Mouse (Mus musculus) urinary bladder, postnatal 10 days (tissue): ENCODE data around the gene Rhbdf1.
"Not testable (repeated sequence)": the region's sequence is repeated elsewhere in the genome, so short reads cannot be mapped to it uniquely, and the experiment has no call there.

Experiments used
- DNase-seq: peaks from one replicate; pipeline ENCODE4 v3.0.0; 2022; ENCODE audit warnings: low spot score

The Rhbdf1 gene

DNA sequence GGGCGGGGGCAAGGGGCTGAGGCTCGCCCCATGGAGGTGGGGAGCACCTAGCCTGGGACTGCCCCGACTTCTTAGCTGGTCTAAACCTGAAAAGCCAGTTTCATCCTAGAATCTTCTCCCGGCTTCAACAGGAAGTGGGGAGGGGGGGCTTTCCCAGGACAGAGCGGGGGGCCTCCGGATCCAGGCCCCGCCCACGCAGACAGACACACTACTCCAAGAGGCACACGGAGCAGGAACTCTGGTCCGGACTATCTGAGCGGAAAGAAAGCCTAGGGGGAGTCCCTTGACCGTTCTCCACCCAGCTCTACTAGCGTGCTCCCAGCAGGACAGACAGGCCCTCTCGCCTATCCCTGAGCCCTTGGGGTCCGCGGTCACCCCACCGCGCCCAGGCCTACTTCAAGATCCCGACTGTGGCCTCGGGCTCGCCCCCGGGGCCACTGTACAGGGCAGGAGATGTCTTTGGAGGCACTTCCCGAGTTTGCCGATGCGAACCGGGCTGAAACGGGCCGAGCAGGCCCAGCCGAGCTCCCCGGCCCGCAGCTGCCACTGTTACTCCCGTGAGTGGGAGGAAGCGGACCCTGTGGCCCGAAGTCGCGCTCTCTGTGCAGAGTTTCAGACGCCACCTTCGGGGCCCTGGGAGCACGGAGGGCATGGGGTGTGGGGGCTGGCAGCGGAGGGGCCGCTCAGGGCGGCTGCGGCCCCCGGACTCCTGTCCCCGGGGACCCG, 712 bp downstream of the Rhbdf1 start:
- DNase-seq, result no peak

DNA sequence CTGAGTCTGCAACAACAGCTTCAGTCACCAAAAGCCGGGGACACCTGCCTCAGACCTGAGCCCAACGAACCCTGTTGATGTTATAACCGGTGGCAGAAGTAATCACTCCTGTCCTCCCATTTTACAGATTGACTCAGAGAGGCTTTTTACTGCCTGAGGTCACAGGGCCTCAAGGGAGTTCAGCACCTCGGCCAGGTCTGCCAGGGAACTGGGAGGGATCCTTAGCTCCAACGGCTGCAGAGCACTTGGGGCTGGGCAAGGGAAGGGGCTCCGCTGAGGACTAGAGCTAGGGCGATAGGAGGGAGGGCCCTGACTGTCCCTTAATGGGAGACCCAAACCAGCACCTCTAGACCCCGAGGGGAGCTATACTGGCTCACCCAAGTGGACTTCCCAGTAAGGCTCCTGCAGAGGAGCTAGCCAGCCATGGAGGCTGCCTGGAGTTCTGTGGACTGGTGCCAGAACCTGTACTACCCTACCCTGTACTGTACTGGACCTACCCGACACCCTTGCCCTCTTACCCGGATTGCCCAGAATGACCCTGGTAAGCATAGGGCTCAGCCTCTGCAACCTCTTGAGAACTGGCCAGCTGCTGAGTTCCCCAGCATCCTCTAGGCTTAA, 1.4 kb downstream of the Rhbdf1 start:
- DNase-seq, result no peak

DNA sequence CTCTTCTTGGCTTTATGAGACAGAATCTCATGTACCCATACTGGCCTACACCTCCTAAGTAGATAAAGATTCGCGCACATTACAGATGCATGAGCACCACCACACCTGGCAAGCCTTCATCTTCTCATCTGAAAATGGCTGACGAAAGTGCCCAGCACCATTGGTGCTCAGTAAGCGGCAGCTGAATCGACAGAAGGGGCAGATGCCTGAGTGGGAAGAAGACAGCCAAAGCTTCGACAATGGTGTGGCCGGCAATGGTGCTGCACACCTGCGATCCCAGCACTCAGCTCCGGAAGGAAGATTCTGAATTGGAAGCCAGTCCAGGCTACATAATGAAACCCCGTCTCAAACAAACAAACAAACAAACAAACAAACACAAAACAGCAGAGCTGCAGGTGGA, 2.8 kb downstream of the Rhbdf1 start:
- no peak for DNase-seq

DNA sequence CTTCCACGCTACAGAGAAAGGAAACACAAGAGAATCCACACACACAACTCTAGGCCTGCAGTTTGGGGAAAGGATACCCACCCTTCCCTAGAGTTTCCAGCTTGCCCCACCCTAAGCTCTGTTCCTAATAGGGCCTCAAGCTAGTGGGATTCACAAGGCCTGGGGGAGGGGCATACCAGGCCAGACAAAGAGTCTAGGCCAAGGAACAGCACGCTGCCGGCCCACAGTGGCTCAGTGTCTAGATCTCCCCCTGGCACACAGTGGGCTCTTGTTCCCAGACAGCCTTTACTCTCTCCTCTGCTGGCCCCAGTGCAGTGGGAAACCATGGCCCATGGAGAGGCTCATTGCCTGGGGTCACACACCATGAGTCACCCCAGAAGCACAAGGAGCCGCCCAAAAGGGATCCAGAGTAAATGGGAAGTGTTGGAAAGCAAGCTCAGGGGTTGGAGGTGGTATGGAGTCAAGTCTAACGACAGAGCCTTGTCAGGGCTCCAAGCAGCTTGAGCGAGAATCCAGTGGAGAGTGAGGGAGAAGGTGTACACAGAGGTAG, 3.5 kb downstream of the Rhbdf1 start:
- DNase-seq, result no peak

DNA sequence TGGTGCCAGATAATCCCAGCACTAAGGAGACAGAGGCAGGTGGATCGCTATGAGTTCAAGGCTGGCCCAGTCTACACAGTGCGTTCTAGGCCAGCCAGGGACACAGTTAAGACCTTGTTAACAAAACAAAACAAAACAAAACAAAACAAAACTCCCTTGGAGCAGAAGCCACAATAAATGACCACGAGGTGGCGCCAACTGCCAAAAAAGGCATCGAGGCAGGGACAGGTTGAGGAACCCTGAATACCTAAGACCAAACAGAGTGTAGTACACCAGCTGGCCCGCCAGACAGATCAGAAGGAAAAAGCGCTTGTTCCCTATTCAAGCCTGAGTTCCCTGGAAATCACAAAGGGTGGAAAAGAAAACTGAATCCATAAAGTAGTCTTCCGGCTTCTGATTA, 5.2 kb downstream of the Rhbdf1 start:
- DNase-seq, result no peak

DNA sequence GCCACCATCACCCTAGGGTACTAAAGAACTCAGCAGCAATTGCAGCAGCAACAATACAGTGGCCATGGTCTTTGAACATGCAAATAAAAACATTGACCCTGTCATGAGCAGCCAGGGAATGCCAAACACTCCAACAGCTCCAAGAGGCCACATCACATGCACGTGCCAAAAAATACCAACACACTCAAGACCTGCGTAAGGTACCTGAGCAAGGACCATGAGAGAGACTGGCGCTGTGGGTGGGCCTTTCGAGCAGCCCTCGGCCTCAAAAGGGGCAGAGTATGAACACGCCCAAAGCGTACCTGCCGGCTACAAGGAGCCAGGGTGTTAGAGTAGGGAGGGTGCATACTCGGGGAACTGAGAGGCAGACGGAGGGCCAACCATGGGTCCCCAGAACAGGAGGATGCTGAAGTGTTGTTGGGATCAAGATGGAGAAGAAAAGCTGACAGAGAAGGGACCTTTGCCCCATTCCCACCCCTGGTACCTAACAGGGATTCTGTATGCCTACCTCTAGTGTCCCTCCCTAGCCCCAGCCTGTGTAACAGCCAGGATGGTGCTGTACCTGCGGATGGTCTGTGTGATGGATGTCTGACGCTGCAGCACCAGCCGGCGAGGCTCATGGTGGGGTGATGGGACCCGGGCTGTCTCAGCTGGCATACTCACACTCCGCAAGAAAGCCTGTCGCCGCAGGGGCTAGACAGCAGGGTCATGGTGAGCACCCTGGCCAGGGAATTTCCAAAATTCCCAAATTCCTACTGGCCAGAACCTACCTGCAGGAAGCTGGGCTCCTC, 6.5 kb downstream of the Rhbdf1 start:
- no peak for DNase-seq

DNA sequence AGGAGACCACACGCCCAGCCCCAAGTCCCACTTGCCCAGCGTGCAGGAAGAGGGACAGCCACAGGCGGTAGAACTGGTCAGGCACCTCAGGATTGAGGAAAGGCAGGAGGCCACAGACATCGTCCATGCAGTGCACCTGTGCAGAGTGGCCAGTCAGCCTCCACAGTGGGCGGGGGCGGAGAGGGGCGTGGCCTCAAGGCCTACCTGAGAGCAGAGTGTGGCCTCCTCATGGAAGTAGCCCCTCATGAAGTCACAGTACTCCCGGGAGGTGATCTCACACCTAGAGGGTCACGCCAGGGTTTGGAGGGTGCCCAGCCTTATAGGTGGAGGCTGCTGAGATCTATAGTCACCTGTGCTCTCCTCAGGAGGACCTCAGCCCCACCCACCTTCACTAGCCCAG, 11.5 kb downstream of the Rhbdf1 start:
- DNase-seq, result no peak

DNA sequence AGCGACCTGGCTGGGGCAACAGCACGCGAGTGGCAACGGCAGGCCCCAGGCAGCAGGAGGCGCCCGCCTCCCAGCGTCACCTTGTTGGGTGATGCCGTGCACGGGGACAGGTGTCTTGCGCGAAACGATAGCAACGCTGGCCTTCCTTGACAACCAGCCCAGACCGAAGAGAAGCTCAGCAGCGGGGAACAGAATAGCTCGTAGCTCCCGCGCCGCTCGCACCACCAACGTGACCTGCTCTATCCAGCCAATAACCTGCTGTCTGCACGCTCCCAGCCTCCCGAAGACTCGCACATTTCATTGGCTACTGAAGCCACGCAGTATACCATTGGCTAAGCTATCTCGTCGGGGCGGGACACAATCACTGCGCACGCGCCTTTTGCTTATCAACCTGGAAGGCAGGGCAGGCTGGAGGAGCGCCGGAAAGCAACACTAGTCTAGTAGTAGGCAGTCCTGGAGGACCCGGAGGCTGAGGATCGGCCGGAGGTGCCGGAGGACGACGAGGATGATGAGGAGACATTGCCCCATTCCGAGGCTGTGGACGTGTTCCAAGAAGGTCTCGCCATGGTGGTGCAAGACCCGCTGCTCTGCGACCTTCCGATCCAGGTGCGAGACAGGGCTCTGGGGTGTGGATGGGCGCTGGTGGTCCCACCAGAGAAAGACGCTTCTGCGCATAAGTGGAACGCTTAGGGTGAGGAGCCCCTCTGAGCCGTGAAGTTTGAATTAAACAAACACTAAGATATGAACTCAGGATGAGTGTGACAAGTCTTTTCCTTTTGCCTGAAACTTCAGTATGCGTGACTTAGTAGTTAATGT, 16.8 kb downstream of the Rhbdf1 start, which contains the start of gene Snrnp25:
Snrnp25 (plus strand) TSS at position 358 of the 816 bp plus-strand sequence.
- DNase-seq, result peak; percentile 76

DNA sequence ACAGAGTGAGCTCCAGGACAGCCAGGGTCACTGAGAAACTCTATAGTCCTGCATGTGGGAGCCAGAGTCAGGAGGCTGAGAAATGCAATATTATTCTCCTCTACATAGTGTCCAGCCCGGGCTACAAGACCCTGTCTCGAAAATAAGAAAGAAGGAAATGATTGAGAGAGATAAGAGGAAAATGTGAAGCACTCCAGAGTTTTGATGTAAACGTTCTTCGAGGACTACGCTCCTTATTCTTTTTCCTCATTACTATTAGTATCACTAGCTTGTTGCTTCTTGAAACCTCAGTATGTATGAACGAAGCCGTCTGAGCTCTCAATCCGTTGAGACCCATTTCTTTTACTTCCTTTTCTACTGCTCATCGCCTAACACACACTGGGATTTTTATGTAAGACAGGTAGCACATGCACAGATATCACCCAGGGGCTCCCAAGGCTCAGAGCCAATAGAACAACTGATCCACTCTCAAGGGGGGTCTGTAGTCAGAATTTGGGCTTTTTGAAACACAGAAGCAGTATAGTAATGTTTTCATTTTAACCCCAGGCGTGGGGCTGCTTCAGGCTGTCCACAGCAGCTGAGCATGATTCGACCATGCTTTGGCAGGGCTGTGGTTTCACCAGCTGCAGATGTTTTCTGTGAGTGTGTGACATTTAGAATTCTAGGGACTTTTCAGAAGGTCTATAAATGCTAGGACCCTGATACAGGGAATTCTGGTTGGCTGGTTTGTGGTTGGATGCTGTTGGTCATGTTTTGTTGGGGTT, 20.0 kb downstream of the Rhbdf1 start:
- no peak for DNase-seq

DNA sequence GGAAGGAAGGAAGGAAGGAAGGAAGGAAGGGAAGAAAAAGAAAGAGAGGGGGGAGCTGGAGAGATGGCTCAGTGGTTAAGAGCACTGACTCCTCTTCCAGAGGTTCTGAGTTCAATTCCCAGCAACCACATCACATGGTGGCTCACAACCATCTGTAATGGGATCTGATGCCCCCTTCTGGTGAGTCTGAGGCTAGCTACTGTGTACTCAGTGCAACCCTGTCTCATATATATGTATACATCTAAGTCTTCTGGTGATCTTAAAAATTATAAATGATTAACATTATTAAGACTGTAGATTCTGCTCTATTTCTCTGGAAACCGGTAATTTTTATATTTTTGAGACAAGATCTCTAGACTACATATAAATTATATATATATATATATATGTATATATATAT, 21.1 kb downstream of the Rhbdf1 start:
- DNase-seq, result not testable (repeated sequence)

DNA sequence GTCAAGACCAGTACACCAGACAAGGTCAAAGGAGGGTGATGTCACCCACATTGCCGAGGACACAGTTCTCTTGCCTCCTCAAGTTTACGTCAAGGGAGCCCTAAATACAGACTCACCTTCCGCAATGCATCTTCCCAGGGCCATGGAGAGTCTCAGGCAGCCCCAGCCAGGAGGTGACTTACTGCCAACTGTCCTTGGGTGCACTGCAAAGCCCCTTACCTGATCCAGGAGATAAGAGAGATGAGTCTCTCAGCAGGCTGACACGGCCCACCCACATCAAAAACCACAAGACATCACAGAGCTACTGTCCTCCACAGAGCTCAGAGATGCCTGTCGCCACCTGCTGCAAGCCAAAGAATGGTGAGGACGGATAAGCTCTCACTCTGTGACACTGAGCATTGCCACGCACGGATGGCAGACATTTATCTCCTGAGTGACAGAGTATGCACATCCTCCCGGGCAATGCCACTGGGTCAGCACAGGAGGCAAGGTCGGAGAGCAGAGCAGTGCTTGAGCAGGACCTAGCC, 22.0 kb downstream of the Rhbdf1 start, which contains the start of gene Il9r:
Il9r (minus strand) TSS at position 205 of the 527 bp plus-strand sequence.
- DNase-seq, result peak; percentile 4

DNA sequence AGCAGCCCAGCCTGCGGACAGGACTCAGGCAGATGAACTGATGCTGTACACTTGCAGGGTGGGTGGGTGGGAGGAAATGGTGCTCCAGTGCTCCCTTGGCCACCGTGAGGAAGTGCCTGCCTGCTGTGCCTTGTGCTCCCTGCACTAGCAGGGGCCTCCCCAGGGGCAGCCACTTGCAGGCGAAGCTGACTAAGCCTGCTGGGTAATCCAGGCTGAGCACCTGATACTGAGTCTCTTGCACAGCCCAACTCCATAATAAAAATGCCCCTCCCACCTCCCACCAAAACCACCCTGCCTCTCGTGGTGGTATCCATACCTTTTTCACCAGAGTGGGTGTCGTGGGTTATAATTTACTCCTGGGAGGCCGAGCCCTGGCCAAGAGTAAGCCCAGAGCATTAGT, 22.9 kb downstream of the Rhbdf1 start:
- DNase-seq, result peak; percentile 8

DNA sequence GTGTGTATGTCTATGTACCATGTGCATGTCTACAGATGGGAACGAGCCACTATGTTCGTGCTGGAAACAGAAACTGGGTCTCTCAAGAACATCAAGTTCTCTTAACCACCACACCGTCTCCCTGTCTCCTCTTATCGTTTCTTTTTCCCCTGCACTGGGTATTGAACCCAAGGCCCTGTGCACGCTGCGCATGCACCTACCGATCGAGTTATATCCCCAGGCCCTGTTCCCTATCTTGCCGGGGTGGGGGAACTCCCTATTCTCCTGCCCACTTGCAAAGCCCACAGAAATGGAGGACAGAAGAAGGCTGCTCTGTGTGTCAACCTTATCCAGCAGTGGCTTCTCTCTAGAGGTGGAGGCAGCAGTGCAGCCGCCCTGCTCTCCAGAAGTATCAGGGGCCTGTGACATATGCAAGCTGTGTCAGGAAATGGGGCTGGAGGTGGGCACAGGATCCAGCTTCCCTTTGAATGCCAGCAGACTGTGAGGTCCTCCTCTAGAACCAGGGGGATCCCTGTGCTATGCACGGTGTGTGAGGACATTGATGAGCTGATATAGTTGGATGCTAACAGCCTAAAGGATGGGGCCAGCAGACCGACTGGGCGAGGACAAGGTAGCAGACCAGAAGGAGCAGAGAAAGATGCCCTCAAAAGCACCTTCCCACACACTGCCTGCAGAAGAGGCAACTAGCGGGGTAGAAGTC, 23.7 kb downstream of the Rhbdf1 start:
- DNase-seq, result peak; percentile 7

DNA sequence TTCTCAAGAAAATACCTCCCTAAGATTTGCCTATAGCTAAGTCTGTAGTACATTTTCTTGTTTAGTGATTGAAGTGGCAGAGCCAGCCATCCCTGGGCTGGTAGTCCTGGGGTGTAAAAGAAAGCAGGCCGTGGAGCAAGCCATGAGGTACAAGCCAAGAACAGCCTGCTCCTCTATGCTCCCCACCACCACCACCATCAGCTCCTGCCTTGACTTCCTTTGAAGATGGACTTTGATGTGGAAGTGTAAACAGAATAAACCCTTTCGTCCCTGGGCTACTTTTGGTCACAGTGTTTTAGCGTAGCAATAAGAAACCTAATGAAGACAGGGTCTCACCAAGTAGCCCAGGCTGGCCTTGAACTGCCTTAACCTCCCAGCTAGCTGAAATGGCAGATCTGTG, 24.3 kb downstream of the Rhbdf1 start:
- peak; percentile 3 for DNase-seq

DNA sequence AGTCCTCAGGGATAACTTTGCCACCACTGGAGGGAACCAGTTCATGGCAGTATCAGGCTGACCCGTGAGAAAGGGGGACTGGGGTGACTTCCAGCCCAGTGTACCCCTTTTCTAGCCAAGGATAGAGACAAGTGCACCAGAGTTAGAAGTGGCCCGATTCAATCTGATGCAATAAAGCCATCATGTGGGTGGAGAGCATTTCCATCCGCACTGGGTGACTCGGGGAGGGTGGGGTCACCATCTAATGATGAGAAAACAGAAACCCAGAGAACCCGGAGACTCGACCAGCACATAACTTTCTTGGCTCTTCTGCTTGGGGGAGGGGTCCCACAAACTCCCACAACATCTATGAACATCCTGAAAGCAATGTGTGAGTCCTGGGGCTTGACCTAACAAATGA, 25.4 kb downstream of the Rhbdf1 start:
- DNase-seq, result peak; percentile 2

DNA sequence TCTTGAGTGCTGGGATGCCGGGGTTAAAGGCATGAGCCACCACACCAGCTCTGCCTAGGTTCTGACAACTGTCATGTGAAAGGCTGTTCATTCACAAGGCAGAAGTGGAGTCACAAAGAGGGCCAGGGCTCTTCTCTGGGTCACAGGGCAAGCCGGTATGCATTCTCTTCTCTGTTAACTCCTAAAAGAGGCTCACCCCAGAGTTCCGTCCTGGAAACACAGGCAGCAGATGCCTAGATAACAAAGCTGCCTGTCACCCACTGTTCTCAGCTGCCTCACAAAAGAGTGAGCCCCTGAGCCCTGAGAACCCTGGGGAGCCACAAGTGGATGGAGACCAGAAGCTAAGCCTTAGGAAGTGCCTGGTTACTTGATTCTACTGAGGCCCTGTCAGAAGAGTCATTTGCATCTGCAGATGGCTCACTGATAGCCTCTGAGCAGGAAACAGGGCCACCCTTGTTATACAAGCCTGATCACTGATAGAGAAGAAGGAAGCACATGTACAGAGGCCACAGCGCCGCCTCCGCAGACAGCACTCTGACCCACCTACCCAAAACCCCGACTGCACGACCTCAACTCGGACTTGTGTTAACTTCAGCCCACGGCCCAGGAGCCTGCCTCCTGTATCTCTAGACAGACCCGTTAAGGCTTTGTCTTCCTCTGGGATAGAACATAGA, 26.1 kb downstream of the Rhbdf1 start:
- no peak for DNase-seq

DNA sequence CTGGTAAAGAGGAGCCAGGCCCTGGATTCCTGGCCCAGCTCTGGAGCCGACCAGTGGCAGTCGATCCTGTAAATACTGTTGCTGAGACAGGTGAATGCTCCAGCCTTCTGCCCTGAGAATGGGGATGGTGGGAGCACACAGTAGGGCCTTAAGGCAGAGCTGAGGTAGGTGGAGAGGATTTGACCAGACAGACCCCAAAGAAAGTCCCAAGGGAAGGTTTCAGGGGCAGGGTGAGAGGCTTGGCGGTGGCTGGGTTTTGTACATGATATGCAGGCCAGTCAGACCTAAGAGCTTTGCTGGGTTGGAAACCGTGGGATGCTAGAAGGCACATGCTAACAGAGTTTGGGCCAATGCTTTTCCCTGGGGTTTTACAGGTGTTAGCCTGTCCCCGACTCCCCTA, 27.5 kb downstream of the Rhbdf1 start:
- DNase-seq, result no peak

DNA sequence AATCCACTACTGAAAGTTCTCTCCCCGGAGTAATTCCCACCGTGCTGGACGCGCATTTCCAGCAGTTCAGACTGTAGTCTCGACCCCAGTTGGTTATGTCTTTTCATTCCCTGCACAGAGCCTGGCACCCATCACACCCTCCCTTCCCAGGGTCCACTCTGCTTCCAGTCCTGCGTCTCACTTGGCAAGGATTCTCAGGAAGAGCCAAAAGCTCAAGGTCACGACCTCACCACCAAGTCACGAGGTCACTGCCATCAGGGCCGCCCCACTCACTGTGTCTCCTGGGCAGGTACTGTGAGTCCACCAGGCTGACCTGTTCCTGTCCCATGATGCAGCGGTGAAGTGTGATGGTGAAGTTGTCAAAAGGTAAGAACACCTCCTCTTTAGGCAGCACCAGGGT, 28.0 kb downstream of the Rhbdf1 start:
- no peak for DNase-seq

DNA sequence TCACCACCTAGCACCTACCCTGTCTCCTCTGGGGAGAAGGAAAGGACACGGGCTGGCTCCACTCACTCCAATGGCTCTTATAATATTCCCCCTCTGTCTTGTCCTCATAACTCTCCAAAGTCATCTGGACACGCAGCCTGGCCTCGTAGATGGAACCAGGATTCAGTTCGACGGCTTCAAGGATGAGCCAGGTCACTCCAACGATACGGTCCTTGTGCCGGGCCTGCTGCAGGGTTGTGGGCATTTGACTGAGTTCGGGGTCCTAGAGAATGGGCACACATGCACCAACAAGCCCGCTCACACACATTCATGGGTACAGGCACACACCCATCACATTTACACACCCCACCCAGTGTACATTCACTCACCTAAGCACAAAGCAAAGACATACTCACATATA, 28.9 kb downstream of the Rhbdf1 start:
- no peak for DNase-seq
